Mouse (Mus musculus) testis, postnatal 10 days (tissue): ENCODE data around the gene Usp2.

Experiments
- DNase-seq: peaks from one replicate; pipeline ENCODE4 v3.0.0; 2021; ENCODE audit warnings: low spot score

The Usp2 gene

DNA sequence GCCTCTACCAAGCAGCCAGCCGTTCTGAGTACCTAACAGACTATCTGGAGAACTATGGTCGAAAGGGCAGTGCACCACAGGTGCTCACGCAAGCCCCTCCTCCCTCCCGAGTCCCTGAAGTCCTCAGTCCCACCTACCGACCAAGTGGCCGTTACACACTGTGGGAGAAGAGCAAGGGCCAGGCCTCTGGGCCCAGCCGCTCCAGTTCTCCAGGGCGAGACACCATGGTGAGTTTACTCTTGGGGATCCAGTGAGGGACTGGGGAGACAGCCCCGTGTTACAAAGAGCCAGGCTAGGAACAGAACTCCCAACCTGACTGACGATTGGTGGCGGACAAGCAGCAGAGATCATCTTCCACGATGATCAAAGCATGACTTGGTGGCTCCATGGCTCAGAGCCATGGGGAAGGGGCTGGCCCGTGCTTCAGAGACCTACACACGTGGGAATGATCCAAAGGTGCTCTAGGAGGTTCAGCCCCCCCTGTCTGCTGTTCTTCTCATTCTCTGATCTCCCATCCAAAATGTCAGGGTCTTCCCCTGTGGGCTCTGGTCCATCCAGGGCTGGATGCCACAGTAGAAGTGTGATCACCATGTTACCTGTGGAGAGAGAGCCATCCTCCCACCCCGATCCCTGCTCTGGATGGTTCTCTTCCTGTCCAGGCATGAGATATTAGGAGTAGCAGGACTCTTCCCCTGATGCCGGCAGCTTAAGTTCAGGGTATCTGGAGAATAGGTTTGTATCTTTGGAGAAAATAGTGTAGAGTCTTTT, 9.4 kb downstream of the Usp2 start:
- no peak for DNase-seq

DNA sequence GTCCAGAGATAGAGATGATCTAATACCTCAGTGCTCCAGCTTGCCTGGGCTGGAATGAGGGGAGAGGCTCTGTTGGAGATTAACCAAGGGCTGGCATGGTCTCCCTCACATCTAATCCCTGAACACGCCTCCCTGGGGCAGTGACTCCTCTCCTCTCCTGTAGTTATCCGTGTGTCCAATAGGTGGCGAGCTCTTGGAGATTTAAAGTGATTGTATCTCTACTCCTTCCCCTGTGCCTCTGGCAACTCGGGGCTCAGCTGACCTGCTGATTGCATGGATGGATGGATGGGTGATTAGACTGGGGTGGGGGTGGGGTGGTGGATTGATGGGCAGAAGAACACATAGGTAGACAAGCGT, 9.9 kb downstream of the Usp2 start:
- DNase-seq: peak; percentile 66

DNA sequence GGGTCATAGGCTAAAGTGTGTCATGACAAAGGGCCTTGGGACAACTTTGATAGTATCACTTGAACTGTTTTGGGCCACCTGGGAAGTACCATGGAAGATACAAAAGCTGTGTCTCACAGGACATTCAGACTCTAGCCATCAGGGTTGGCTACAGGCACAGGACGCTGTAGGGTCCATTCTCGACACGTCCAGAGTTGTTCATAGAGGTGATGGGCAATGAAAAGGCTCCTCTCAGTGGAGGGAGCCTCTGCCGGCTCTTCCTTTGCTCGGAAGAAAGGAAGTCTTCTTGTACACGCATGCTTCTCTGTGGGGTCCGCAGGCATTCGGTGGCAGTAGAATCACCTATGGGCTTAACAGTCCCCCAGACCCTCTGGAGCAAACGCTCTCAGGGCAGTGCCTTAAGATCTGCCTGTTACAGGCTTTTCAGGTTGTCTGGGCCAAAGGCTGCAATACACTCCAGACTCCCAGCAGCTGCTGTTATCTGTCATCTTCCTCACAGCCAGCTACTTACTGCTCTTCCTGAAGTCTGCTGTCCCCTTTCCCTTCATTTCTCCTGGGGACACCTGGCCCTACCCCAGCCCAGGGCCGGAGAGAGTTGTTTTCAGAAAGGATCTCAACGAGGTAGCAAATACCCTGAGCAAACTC, 10.6 kb downstream of the Usp2 start:
- no peak for DNase-seq

DNA sequence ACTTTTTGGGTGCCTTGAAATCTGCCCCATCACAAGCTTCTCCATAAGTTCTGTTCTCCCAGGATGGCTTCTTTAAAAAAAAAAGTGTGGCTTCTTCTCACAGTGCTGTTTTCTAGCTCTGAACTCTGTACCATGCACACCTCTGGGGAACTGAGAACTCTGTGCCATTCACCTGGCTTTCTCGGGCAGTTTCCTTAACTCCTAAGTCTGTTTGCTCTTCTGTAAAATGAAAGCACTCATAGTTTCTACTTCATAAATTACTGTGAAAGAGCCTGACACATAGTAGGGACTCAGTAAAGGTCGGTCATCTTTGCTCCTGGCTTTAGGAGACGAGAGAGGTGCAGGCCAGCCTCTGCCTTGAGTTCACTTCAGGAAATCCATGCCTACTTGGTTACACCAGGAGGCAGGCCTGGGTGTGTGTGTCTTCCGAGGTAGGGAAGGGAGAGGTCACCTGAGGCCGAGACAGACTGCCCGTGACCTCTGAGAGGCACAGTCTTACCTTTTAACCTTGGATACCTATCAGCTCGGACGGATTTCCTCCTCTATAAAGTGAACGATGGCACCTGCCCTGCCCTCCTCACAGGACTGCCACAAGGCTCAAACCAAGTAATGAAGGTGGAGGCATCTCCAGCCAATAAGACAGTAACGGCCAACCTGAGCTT, 11.4 kb downstream of the Usp2 start:
- DNase-seq: no peak

DNA sequence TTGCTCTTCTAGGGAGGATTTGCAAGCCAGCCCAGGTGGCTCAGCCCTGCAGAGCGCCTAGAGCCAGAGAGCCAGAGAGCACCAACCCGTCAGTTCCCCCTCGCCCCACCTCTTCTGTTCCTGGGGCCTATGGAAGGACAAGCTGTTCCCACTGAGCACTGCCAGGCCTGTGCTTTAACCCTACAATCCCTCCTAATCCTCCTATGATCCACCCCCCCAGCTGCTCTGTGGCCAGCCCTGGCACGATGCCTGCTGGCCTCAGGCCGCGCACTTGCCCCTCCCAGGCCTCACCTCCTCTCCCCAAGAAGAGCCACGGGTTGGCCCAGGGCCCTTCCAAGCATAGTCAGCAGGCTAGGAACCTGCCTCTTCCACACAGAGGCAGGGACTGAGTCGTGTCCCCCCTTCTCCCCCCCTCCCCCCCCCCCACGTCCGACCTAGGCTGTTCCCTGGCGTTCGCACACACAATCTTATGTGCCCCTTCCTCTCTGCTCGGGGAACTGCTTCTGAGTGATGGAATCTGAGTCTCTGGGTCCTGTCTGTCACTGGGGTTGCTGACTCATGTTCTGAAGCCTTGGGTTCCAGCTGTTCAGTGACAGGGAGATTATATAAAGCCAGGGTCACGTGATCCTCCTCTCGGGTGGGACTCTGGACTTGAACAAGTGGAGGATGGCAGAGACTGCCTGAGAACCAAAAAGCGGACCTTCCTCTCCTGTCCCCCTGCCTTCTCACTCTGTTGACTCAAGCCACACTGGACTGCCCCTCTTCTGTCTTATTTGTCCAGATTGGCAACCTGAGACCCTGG, 12.3 kb downstream of the Usp2 start:
- DNase-seq: peak; percentile 90

DNA sequence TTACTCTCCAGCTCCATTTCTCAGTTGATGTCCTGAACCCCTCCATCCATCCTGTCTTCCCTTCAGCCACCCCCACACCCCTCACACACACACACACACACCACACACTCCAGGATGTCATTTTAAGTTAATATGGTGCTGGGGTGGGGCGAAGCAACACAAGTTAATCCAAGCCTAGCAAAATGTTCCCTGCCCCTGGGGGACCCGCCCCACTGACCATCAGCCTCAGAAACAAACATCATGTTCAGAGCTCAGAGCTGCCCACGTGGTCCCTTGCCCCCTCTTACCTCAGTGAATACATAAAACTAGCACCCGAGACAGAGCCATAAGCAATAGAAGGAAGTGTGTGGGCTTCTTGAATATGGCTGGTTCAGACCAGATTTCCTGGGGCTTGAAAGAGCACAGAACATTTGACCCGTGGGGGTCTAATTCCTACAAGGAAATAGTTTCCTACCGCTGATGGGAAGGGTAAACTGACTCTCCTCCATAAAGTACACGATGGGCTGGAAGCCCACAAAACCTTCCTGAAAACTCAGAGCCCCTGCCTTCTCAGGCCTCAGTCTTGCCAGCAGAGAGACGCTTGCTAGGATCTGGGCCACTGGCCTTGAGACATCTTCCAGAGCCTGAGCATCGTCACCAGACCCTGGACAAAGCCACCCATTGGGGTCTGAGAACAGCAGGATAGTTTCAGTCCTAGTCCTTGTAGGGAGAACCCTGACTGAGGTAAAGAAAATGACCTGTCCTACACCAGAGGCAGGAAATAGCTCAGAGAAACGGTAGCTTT, 13.4 kb downstream of the Usp2 start:
- DNase-seq: no peak

DNA sequence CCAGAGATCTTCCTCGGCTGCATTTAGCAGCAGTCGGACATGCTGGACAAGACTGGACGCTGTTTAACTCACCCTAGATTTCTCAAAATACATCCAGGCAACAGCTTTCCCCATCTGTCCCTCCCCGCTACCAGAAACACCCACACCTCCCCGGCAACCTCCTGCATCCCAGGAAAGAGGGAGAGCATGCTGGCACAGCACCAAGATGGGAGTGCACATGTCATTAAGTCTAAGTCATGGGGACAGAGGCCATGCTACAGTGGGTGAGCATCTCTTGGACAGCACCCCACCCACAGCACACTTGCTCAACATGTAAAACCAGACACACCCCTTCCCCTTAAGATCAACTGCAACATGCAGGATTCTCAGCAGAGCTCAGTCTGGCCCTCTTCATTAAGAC, 14.1 kb downstream of the Usp2 start:
- DNase-seq: no peak

DNA sequence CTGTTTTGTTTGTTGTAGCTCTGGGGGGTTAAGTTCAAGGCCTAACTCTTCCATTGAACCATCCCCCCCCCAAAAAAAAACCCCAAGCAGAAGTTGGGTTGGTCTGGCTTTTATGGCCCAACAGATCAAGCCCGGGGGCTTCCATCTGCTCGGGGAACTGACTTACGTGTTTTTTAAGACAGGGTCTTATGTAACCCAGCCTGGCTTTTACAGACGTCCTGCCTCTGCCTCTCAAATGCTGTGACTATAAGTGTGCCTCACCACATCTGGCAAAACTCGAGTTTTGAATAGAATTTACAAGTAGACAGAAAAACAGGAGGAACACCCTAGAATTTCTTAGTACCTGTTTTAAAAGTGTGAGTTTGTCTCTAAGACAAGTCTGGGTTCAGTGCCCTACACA, 14.8 kb downstream of the Usp2 start:
- DNase-seq: no peak

DNA sequence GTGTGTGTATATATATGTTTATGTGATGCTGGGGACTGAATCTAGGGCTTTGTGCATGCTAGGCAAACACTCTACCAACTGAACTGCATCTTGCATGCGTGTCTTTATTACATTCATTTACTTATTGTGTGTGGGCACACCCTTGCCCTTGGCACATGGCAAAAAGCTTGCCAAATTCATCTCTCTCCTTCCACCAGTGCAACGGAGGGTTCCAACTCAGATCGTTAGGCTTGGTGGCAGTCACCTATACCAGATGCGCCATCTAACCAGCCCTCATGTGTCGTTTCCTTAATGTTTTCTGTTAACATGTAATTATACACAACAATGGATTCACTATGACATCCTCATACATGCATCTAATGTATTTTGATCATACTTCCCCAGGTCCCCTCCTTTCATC, 15.4 kb downstream of the Usp2 start:
- DNase-seq: no peak

DNA sequence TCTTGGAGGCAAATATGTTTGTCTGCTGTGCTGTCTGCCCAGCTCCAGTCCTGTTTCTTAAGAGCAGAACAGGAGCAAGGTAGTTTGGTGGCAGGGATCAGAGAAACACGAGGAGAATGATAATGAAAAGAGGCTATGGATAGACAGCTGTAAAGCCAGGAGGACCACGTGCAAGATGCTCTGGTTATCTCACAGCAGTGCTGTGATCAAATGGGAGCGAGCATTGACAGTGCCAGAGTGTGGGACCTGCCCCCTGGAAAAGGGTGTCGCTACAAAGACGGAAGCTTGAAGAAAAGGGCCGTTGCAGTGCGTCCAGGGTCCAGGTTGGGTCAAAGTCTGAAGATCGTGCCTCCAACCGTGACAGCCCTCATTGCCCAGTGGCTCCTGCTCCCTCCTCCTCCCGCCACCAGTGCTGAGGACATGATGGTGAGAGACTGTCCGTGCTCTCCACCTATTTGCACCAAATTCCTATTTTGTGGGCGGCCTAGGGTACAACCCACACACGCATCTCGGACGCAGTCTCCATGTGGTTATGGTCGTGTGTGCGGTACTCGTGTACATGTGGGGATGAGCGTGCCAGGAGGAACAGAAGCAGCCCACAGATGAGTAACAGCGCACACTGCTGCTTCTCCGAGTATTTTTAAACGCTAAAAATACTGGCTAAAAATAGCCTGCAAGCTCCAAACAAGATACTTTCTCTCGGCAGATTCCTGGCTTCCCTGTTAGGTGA, 16.7 kb downstream of the Usp2 start:
- DNase-seq: peak; percentile 44

DNA sequence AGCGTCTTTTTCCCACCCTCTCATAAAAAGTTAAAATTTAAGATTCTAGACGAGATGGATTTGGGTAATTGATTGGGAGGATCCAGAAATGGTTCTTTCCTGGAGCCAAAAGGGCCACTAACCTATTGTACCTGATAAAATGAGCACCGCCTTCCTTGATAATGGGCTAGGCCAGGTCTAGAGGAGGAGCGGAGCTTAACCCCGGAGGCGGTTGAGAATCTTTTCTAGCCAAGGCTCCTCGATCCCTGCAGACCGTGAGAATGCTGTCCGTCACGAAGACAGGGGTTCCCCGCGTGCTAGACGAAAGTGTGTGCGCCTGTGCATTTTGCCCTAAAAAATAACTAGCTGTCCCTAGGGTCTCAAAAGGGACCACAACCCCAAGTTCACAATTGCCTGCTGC, 17.4 kb downstream of the Usp2 start:
- no peak for DNase-seq

DNA sequence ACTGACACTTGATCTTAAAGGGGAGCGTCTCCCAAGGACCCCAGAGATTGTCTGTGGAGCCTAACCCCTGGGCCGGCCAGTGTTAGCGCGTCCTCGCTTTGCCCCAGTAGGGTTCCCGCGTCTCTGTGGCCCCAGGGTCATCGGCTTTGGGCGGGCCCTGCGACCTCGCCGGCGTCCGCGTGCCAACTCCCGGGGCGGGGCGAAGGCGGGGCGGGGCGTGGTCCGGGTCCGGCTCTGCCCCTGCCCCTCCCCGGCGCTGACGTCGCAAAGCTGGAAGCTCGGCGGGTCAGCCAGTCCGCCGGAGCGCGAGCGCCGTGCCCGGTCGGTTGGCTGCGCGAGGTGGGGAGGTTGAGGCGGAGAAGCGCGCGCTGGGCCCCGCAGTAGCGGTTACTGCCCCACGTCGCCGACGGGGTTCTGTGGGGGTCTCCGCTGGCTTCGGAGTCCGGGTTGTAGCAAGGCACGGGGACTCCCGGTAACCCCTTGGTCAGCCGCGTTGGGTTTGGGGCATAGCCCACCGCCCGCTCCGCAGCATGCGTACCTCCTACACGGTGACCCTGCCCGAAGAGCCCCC, 17.9 kb downstream of the Usp2 start:
- DNase-seq: peak; percentile 98

DNA sequence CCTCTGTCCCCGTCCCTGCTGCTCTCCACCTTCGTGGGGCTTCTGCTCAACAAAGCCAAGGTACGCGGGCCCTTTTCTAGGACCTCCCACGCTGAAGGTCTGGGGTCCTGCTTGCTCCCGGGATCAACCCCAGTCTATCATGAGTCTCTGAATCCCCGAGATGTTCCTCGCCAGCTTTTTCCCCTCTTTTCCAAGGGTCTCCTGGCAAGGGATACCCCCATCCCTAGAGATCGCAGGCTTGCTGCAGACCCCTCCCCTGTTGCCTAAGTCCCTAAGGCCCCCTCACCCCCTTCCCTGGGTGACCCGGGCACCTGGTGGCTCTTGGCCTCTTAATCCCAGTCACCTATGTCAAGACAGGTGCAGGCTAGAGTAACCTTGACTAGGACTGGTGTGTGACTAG, 18.5 kb downstream of the Usp2 start:
- peak; percentile 39 for DNase-seq

DNA sequence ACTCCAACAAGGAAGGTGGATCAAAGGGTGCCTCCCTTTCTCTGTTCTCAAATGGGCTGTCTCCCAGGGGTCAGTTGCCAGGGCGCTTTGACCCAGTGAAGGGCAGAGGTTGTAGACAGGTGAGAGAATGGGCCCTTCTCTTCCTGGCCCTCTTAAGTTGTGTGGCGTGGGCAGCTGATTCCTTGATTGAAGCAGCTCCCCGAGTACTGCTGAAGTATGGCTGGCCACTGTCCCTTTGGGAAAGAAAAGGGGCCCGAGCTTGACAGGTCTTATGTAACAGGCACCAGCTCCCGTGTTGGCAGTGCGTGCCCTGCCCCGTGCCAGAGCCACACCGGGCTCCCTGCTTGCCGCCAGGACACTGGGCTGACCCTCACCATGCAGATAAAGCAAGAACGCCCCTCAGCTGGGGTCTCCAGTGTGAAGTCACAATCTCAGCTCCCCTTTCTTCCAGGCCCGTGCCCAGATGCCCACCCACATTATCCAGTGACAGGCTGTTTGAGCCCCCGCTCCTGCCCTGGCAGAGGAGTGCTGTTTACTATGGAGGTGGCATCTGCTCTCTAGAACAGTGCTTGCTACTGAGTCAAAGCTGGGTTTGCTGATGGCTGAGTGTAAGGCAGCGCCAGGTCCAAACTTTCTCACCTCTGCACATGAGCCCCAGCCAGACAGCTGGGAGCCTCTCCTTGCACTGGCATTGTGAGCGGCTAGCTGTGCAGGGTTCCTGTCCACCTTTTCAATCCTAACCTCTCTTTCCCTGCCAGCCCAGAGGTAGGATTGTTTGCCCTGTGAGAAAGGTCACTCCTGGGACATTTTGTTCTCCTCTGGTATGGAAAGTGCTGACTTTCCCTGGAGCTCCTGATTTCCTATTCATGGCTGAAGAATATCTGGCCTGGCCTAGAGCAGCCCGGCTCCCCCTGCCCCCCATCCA, 19.2 kb downstream of the Usp2 start:
- peak; percentile 39 for DNase-seq

DNA sequence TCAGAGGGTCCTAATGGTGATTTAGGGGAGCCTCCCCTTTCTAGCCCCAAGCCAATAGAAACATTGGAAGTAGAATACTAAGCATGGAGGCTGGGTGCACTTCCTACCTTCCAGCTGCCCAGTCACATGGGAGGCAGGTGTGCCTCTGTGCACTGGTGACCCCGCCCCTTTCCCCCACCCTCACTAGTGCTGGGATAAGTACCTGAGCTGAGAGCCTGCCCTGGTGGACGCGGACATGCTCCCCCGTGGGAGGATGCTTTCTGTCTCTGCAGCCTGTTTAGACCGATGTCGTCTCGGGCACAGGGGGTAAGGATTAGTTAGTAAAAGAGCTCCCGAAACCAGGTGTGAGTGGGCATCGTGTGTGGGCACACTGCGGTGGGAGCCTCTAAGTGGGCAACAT, 20.1 kb downstream of the Usp2 start:
- DNase-seq: no peak

DNA sequence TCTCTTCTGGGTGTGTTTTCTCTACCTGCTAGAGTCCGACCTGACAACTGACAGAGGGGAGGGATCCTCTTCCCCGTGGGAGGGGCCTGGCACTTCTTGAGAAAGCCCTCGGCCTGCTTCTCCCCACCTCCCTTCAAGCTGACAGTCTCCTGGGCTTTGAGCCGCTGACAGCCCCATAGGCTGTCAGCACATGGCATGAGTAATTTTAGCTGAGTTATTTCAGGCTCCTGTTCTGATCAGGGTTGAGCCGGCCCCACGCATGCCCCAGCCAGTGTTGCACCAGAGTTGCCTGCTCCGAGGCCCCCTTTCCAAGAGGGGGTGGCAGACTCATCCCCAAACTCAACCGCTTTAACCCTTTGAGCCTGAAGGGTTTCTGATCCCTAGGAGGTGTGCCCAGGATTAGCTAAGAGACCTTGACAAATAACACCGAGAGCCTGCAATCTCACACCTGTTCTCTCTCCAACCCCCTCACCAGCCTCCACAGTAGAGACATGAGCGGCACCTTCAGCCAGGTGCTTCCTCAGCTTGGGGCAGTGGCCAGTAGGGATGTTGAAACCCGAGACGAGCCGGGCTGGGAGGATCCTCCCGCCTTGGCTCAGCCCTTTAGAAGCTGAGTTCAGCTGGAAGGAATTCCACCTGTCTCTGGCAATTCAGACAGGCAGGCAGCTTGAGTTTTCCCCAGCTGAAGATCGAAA, 21.1 kb downstream of the Usp2 start:
- no peak for DNase-seq

DNA sequence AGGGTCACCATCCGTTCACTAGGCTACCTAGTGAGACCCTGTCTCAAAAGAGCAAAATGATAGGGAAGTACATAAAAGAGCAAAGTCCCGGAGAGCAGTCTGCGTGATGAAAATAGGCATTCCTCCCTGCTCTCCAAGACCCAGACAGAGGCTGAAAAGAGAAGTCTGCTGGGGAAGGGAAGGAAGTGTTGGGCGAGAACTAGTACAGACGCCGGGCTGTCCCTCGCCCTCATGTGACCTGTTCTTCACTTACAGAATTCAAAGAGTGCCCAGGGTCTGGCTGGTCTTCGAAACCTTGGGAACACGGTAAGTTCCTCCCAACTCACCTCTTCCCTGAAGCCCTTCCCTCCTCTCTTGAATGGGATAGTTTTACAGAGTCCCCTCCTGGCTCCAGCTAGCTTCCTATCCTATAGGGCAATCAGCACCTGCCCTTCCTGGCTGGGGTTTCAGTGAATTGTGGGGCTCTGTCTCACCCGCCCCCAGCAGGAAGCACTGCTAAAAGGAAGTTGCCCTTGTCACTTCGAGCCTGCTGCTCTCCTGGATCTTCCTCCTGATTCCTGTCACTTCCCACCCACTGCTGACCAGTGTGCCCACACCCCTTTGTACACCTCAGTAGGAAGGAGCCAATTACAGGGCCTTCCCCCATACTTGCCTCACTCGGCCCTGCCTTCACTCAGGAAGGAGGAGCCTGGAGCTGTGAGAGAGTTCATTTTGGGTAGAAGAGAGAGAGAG, 22.2 kb downstream of the Usp2 start:
- DNase-seq: no peak
